ENCODE assay signal across 28 mouse cellular contexts in the genomic region with DNA sequence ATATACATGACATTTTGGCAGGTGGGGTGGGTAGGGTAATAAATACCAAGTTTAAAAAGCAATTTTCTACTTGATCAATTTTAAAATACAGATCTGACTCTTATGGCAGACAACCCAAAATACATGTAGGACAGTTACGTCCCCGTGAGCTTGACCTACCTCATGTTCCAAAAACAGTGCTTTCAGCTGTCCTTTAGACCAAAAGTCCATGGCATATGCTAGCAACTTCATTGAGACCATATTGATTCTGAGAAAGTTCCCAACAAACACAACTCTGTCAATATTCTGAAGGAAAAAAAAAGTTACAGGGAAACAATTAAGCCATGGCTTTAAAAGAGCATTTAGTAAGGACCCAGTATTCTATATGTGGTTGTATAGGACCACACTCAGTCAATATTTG.
"Had no signal": no experiment of that assay in that cellular context is flagged by ENCODE, and none has a peak within 500 bp of the region (broad histone marks: within the 10 kb centered on the region; RNA-seq: fewer than 3 reads in every experiment).

No protein-coding gene starts in this region.

- H3K27me3 ChIP-seq: embryonic facial prominence, embryonic 12.5 days; embryonic facial prominence, embryonic 13.5 days; embryonic facial prominence, embryonic 15.5 days; forebrain, embryonic 12.5 days; forebrain, embryonic 13.5 days; forebrain, embryonic 15.5 days had no signal

- H3K4me1 ChIP-seq: embryonic facial prominence, embryonic 12.5 days; embryonic facial prominence, embryonic 13.5 days; embryonic facial prominence, embryonic 15.5 days; forebrain, embryonic 13.5 days; forebrain, embryonic 15.5 days had no signal

- H3K4me3 ChIP-seq: embryonic facial prominence, embryonic 10.5 days; embryonic facial prominence, embryonic 12.5 days; embryonic facial prominence, embryonic 13.5 days; embryonic facial prominence, embryonic 15.5 days; erythroblast, embryonic 14.5 days; forebrain, embryonic 10.5 days; forebrain, embryonic 12.5 days; forebrain, embryonic 13.5 days; forebrain, embryonic 15.5 days; gastrocnemius, adult 2 months; heart, adult 2 months had no signal

- ATAC-seq: forebrain, embryonic 13.5 days; forebrain, embryonic 14.5 days; forebrain, embryonic 15.5 days; forebrain, embryonic 16.5 days; forebrain, postnatal 0 days had no signal

- H3K4me2 ChIP-seq: embryonic facial prominence, embryonic 12.5 days; embryonic facial prominence, embryonic 13.5 days; embryonic facial prominence, embryonic 15.5 days; forebrain, embryonic 12.5 days; forebrain, embryonic 13.5 days; forebrain, embryonic 15.5 days had no signal

- H3K36me3 ChIP-seq: embryonic facial prominence, embryonic 12.5 days; embryonic facial prominence, embryonic 13.5 days; embryonic facial prominence, embryonic 15.5 days; forebrain, embryonic 12.5 days; forebrain, embryonic 15.5 days had no signal

- H3K9ac ChIP-seq: embryonic facial prominence, embryonic 12.5 days; embryonic facial prominence, embryonic 13.5 days; embryonic facial prominence, embryonic 15.5 days; forebrain, embryonic 12.5 days; forebrain, embryonic 13.5 days; forebrain, embryonic 15.5 days; forebrain, postnatal 0 days had no signal

- DNase-seq: cerebellum, adult 2 months; cerebellum, adult 8-10 months; cerebellum, adult 9-10 months; cerebellum, adult 9-11 months; cerebellum, postnatal 10 days; cerebellum, postnatal 14 days; cerebellum, postnatal 25 days; cerebellum, postnatal 36 days; embryo, embryonic 11 days; forebrain, postnatal 0 days; gastrocnemius, adult 2 months; gastrocnemius, postnatal 10 days; gastrocnemius, postnatal 14 days; gastrocnemius, postnatal 25 days; gastrocnemius, postnatal 36 days; heart, adult 18-20 months; heart, adult 2 months had no signal

- H3K27ac ChIP-seq: embryonic facial prominence, embryonic 10.5 days; embryonic facial prominence, embryonic 12.5 days; embryonic facial prominence, embryonic 13.5 days; embryonic facial prominence, embryonic 15.5 days; forebrain, embryonic 10.5 days; forebrain, embryonic 12.5 days; forebrain, embryonic 13.5 days; forebrain, embryonic 15.5 days; gastrocnemius, adult 2 months; heart, adult 2 months had no signal

- H3K9me3 ChIP-seq: embryonic facial prominence, embryonic 10.5 days; embryonic facial prominence, embryonic 12.5 days; embryonic facial prominence, embryonic 13.5 days; embryonic facial prominence, embryonic 15.5 days; forebrain, embryonic 10.5 days; forebrain, embryonic 12.5 days; forebrain, embryonic 13.5 days; forebrain, embryonic 15.5 days had no signal
